Mouse (Mus musculus): Measurements from ENCODE around the gene Cldn10. TPM values are rescaled to one million over a fixed set of nuclear protein-coding genes. Genes with fewer than 3 reads are reported as not detected.

Cldn10 gene
- polyA plus RNA-seq, 1 experiment from 2014 or later, result 2.6 TPM

DNA sequence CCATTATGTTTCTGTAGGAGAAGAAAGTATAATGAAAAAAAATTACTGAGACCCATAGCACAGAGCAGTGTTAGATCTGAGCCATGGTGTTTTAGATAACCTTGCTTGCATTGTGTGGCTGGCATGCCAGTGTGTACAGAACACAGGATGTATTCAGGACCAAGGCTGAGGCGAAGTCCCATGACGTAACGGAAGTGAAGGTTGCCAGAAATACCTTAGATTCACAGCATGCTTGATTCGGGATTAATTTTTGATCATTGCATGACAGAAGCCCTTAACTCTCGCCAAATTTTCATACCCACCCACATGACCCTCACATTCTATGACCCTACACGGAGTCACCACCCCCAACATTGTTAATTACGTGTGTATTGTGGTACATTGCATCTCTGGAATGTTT lies 22.4 kb upstream of the Cldn10 start:
- 68% methylated on average over 7 of the region's 7 CpGs for WGBS
- Histone ChIP-seq H3K27me3 (peaks cover 10% of the 10 kb centered on the region; the same call in 1 of the 2 replicates), H3K36me3 (no peaks in the 10 kb centered on the region), H3K4me1 (replicated peaks) (no peaks in the 10 kb centered on the region), H3K9me3 (replicated peaks) (no peaks in the 10 kb centered on the region), H3K4me3 (no peak overlapping the region), H3K9ac (no peak overlapping the region), H3K4me2 (no peak overlapping the region), H3K27ac (no peak overlapping the region)
- no peak for ATAC-seq (replicated peaks; ENCODE audit: insufficient number of reproducible peaks, insufficient read depth, low FRiP score, low read depth)

DNA sequence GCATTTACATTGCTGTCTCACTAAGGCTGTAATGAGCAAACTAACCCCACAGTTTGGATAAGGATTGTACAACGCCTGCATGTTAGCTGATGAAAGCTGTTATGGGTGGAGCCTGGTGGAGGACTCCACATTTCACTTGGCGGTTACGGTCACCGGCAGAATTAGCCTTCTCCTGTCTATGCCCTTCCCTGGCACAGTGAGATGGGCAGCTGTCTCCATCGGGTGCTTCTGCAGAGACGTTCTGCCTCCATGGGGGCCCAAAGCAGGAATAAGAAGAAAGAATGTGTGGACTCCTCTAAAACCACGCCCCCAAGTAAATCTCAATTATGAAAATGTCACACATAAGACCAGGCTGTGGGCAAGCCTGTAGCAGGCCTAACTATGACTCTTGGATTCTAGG lies 21.8 kb upstream of the Cldn10 start:
- H3K9me3 ChIP-seq (replicated peaks), result no peaks in the 10 kb centered on the region
- H3K36me3 ChIP-seq, result no peaks in the 10 kb centered on the region
- no peaks in the 10 kb centered on the region for H3K4me1 ChIP-seq (replicated peaks)
- H3K27me3 ChIP-seq, result peaks cover 10% of the 10 kb centered on the region; the same call in 1 of the 2 replicates
- H3K4me2 ChIP-seq, result no peak overlapping the region
- 67% methylated on average over 7 of the region's 7 CpGs for WGBS
- no peak overlapping the region for H3K27ac ChIP-seq
- H3K4me3 ChIP-seq, result no peak overlapping the region
- no peak overlapping the region for H3K9ac ChIP-seq
- no peak for ATAC-seq (replicated peaks; ENCODE audit: insufficient number of reproducible peaks, insufficient read depth, low FRiP score, low read depth)

DNA sequence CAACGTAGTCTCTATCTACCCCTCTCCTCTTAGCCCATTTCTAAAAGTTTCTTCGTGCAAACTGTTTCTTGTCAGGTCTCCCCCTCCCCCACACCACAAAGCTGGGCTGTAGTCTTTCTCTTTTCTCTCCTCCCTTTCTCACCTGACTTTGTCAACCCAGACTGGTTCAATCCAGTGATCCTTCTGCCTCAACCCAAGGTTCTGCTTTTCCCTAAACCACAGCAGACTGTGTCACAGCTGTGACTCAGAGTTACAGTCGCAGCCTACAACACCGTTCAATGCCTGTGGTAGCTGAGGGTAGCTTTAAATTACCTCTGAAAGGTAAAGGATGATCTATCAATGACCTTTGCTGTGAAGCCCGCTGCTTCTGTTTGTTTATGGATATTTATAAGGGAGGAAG lies 21.3 kb upstream of the Cldn10 start:
- H3K27ac ChIP-seq, result no peak overlapping the region
- no peaks in the 10 kb centered on the region for H3K4me1 ChIP-seq (replicated peaks)
- H3K9me3 ChIP-seq (replicated peaks), result no peaks in the 10 kb centered on the region
- no peak overlapping the region for H3K9ac ChIP-seq
- WGBS, result 63% methylated on average over 5 of the region's 5 CpGs
- no peak for ATAC-seq (replicated peaks; ENCODE audit: insufficient number of reproducible peaks, insufficient read depth, low FRiP score, low read depth)
- peaks cover 10% of the 10 kb centered on the region; the same call in 1 of the 2 replicates for H3K27me3 ChIP-seq
- no peak overlapping the region for H3K4me3 ChIP-seq
- no peak overlapping the region for H3K4me2 ChIP-seq
- no peaks in the 10 kb centered on the region for H3K36me3 ChIP-seq

DNA sequence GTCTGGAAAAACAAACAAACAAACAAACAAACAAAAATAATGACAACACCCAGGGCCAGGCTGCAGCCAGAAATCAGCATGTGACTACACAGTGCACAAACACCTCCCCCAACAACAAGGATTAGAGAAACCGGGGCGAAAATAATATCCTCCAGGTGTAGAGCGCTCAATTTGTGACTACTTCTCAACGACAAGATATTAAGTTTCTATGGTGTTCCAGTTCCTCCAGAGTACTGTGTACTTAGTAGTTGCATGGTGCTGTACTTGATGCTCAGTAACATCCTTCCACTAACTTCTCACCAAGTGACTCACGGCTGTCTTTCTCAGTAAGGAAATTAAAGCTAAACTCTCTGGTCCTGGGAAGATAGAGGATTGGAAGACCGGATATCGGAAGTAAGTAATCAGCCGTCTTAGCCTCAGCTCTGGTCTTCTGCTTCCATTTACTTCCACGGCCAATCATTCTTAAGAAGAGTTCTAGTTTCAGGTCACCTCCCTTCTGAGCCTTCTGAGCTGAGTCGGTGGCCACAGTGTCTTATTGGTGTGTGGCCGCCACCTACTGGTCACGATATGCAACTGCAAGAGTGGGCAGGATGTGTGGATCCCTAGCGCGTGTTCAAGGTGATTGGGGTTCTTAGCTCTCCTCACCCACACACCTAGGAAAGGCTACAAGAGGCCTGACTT lies 19.9 kb upstream of the Cldn10 start:
- Histone ChIP-seq H3K4me2 (no peak overlapping the region), H3K36me3 (no peaks in the 10 kb centered on the region), H3K4me1 (replicated peaks) (no peaks in the 10 kb centered on the region), H3K9ac (no peak overlapping the region), H3K27me3 (peaks cover 10% of the 10 kb centered on the region; the same call in 1 of the 2 replicates), H3K27ac (no peak overlapping the region), H3K9me3 (replicated peaks) (no peaks in the 10 kb centered on the region), H3K4me3 (no peak overlapping the region)
- 33% methylated on average over 14 of the region's 14 CpGs for WGBS
- ATAC-seq (replicated peaks; ENCODE audit: insufficient number of reproducible peaks, insufficient read depth, low FRiP score, low read depth), result peak; percentile 63

DNA sequence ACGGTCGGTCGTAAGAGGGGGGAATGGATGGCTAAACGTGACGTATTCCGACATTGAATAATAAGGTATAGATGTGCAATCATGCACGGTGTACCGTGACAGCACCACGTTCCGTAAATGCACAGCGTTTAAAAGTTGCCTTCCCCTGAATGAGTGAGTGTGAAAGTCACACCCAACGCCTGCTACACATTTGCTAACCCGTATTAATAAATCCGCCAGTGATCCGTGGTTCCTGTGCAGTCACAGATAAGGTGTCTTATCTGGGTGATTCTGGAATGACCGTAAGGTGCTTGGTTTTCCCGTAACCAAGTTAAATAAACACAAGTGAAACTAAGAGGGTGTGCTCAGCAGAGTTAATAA lies 19.4 kb upstream of the Cldn10 start:
- Histone ChIP-seq H3K9ac (no peak overlapping the region), H3K27ac (no peak overlapping the region), H3K4me2 (no peak overlapping the region), H3K27me3 (peaks cover 10% of the 10 kb centered on the region; the same call in 1 of the 2 replicates), H3K9me3 (replicated peaks) (no peaks in the 10 kb centered on the region), H3K4me3 (no peak overlapping the region), H3K4me1 (replicated peaks) (no peaks in the 10 kb centered on the region), H3K36me3 (no peaks in the 10 kb centered on the region)
- 43% methylated on average over 17 of the region's 17 CpGs for WGBS
- ATAC-seq (replicated peaks; ENCODE audit: insufficient number of reproducible peaks, insufficient read depth, low FRiP score, low read depth), result 0 out of 2 replicates have a peak, but pooled peaks have one; percentile 10

DNA sequence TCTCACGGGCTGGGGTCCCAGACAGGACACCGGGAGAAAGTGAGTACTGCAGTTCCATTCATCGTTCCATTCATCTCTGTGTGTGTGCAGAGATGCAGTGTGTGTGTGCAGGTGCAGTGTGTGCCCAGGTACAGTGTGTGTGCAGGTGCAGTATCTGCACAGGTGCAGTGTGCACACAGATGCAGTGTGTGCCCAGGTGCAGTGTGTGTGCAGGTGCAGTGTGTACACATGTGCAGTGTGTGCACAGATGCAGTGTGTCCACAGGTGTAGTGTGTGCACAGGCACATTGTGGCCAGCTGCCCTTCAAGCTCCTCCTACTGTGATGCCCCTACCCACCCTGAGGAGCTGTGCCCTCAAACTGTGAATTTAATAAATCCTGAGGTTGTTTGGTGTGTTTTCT lies 14.0 kb upstream of the Cldn10 start:
- no peaks in the 10 kb centered on the region for H3K9me3 ChIP-seq (replicated peaks)
- no peak overlapping the region for H3K9ac ChIP-seq
- peaks cover 5% of the 10 kb centered on the region; the same call in 1 of the 2 replicates for H3K27me3 ChIP-seq
- H3K4me1 ChIP-seq (replicated peaks), result no peaks in the 10 kb centered on the region
- no peak overlapping the region for H3K4me3 ChIP-seq
- WGBS, result 82% methylated on average over 3 of the region's 3 CpGs
- no peaks in the 10 kb centered on the region for H3K36me3 ChIP-seq
- no peak for ATAC-seq (replicated peaks; ENCODE audit: insufficient number of reproducible peaks, insufficient read depth, low FRiP score, low read depth)
- no peak overlapping the region for H3K4me2 ChIP-seq
- H3K27ac ChIP-seq, result no peak overlapping the region

DNA sequence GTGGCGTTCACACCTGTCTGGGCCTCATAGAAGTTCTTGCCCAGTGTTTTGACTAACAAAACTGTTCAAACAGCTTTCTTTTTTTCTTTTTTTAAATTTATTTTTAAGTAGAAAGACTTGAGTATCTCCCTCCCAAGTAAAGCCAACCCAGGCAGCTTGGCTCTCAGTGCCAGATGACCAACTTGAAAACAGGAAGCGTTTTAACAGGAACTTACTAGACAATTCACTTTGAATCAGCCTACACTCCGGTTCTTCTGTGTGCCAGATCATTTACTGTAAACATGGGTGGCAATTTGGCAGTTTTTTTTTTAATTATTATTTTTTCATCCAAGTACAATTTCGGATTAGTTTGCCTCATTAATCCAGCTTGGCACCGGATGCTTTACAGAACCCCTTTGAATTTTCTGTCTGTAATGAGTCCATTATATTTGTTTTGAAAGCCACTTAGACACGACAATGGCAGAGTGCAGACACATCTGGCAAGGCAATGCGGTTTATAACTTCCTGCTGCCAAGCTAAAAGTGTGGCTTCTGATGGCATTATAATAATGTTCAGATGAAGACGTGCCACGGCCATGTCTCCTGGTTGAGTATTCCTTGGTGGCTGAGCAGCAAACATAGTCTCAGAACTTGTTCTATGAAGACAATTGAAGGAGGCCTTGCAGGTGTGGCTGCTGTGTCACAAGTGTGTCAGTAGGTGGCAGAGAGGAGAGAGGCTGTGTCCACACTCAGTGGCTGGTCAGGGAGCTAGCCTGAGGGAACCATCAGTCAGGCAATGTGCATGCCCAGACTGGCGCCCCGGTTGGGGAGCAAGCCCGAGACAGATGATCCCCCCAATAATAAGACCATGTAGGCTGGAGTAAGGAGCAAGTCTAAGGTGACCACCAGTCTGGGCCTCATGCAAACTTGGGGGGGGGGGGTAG lies 12.9 kb upstream of the Cldn10 start:
- Histone ChIP-seq H3K9me3 (replicated peaks) (no peaks in the 10 kb centered on the region), H3K36me3 (no peaks in the 10 kb centered on the region), H3K4me3 (no peak overlapping the region), H3K9ac (no peak overlapping the region), H3K4me2 (no peak overlapping the region), H3K27ac (no peak overlapping the region), H3K27me3 (no peaks in the 10 kb centered on the region), H3K4me1 (replicated peaks) (no peaks in the 10 kb centered on the region)
- whole genome bisulfite sequencing, result 78% methylated on average over 12 of the region's 12 CpGs
- no peak for ATAC-seq (replicated peaks; ENCODE audit: insufficient number of reproducible peaks, insufficient read depth, low FRiP score, low read depth)

DNA sequence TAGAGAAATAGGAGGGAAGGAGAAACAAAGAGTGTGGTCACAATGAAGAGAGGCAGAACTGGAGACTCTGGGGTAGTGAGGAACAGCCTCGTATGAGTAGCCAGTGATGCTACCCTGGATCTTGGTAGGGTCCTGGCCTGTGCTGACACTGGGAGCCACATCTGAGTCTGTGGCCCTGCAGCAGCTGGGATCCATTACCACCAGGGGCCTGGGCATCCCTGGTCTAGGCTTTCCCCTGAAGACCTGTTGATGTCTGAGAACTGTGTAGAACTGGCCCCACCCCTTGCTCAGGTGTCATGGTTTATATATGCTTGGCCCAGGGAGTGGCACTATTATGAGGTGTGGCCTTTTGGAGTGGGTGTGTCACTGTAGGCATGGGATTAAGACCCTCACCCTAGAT lies 12.2 kb upstream of the Cldn10 start:
- H3K9me3 ChIP-seq (replicated peaks), result no peaks in the 10 kb centered on the region
- H3K4me3 ChIP-seq, result no peak overlapping the region
- no peaks in the 10 kb centered on the region for H3K36me3 ChIP-seq
- H3K27ac ChIP-seq, result no peak overlapping the region
- no peaks in the 10 kb centered on the region for H3K4me1 ChIP-seq (replicated peaks)
- no peaks in the 10 kb centered on the region for H3K27me3 ChIP-seq
- ATAC-seq (replicated peaks; ENCODE audit: insufficient number of reproducible peaks, insufficient read depth, low FRiP score, low read depth), result no peak; the same call in 1 of the 2 replicates
- H3K9ac ChIP-seq, result no peak overlapping the region
- H3K4me2 ChIP-seq, result no peak overlapping the region
- WGBS, result 95% methylated on average over 1 of the region's 1 CpGs

DNA sequence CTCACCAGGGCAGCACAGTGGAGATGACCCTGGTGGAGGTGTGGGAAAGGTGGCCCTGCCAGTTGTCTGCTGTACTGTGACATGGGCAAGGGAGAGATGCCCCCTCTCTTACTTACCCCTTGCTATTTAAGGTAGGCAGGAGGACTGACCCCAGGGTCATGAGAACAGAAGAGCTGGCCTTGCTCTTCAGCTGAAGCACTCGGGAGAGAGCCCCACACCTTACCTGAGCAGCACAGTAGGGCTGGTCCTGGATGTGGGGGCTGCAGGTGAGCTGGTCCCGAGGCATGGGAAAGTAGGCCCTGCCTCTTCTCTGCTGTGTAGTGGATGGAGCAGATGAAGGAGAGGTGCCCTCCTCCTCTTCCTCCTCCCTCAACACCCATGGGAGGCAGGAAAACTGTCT lies 11.3 kb upstream of the Cldn10 start:
- Histone ChIP-seq H3K4me1 (replicated peaks) (no peaks in the 10 kb centered on the region), H3K4me3 (no peak overlapping the region), H3K36me3 (no peaks in the 10 kb centered on the region), H3K4me2 (no peak overlapping the region), H3K9me3 (replicated peaks) (no peaks in the 10 kb centered on the region), H3K27ac (no peak overlapping the region), H3K9ac (no peak overlapping the region), H3K27me3 (no peaks in the 10 kb centered on the region)
- WGBS, result 80% methylated on average over 2 of the region's 2 CpGs
- no peak for ATAC-seq (replicated peaks; ENCODE audit: insufficient number of reproducible peaks, insufficient read depth, low FRiP score, low read depth)

DNA sequence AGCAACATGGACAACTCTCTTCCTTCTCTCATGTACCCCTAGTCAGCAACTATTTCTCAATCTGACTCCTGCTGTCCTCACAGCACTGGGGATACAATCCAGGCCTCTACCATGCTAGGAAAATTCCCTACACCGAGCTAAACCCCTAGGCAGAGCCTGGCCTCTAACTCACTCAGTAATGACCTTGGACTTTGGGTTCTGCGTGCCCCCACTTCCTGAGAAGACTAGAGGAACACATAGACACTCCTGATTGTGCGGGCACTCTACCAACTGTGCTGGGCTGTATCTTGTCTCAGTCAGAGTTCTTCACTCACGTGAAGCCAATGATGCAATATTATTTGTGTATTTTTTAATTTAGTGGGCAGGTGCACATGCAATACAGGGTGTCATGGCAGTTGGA lies 10.2 kb upstream of the Cldn10 start:
- H3K4me2 ChIP-seq, result no peak overlapping the region
- H3K36me3 ChIP-seq, result no peaks in the 10 kb centered on the region
- H3K27me3 ChIP-seq, result 0 out of 2 replicates have a peak, but pooled peaks cover 4% of the 10 kb centered on the region
- no peaks in the 10 kb centered on the region for H3K9me3 ChIP-seq (replicated peaks)
- H3K9ac ChIP-seq, result no peak overlapping the region
- H3K4me1 ChIP-seq (replicated peaks), result no peaks in the 10 kb centered on the region
- WGBS, result 73% methylated on average over 4 of the region's 4 CpGs
- no peak for ATAC-seq (replicated peaks; ENCODE audit: insufficient number of reproducible peaks, insufficient read depth, low FRiP score, low read depth)
- no peak overlapping the region for H3K27ac ChIP-seq
- no peak overlapping the region for H3K4me3 ChIP-seq

DNA sequence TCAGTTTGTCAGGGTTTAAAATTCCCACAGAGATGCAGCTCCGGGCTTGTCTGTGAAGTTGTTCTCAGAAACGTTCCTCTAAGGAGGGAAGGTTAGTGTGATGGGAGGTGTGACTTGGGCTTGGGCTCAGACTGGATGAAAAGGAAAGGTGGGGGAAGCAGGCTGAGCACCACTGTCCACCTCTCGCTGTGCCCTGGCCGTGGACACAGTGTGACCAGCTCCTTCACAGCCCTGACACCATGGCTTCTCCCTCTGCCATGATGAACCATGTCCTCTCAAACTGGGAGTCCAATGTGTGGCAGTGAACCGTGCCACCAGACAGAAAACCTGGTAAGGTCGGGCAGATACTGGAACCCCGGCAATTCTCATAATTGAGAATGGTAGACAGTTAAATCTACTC lies 6.1 kb upstream of the Cldn10 start:
- no peak overlapping the region for H3K4me3 ChIP-seq
- no peaks in the 10 kb centered on the region for H3K4me1 ChIP-seq (replicated peaks)
- H3K9ac ChIP-seq, result no peak overlapping the region
- 0 out of 2 replicates have a peak, but pooled peaks cover 4% of the 10 kb centered on the region for H3K27me3 ChIP-seq
- H3K36me3 ChIP-seq, result no peaks in the 10 kb centered on the region
- WGBS, result 75% methylated on average over 7 of the region's 7 CpGs
- no peaks in the 10 kb centered on the region for H3K9me3 ChIP-seq (replicated peaks)
- no peak overlapping the region for H3K27ac ChIP-seq
- ATAC-seq (replicated peaks; ENCODE audit: insufficient number of reproducible peaks, insufficient read depth, low FRiP score, low read depth), result no peak
- no peak overlapping the region for H3K4me2 ChIP-seq
